Mouse (Mus musculus) A20 (cell line): ENCODE data around the gene 2410004P03Rik.

Source experiments
- DNase-seq: peaks from one replicate; pipeline ENCODE4 v3.0.0-alpha.2; 2011; ENCODE audit warnings: low read depth, low spot score

2410004P03Rik gene

DNA sequence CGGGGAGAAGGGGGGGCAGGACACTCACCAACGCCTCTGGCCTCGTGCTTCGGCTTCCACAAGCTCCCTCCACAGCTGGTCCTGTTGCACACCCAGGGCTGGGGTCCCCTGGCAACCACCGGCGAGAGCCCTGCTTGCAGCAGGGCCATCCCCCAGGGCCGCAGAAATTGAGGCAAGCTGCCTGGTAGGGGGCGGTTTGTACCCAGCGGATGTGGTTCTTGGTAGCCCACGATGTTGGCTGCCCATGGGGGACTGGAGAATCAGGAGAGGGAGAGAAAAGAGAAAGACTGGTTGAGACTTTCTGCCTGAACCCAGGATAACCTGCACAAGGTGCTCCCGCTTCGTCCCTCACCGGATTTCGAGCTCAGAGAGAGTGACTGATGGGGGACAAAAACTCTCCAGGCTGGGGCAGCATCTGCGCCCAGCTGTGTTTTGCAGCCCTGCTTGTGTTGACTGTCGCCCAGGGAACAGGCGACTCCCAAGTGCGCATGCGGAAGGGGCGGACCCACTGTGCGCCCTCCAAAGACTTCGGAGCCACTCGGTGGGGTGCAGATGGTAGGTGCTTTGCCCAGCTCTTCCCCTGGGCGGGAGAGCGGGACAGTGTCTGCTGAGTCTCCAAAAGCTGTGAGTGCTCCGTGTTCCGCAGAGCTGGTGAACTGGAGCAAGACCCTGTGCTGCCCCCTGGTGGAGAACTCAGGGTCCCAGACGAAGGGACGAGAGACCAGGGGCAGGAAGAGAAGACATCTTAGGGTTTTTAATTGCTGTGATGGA is at the start of gene 2410004P03Rik:
TSS of gene 2410004P03Rik (minus strand) at position 628 of the 771 bp plus-strand sequence.
- DNase-seq = peak; percentile 89

DNA sequence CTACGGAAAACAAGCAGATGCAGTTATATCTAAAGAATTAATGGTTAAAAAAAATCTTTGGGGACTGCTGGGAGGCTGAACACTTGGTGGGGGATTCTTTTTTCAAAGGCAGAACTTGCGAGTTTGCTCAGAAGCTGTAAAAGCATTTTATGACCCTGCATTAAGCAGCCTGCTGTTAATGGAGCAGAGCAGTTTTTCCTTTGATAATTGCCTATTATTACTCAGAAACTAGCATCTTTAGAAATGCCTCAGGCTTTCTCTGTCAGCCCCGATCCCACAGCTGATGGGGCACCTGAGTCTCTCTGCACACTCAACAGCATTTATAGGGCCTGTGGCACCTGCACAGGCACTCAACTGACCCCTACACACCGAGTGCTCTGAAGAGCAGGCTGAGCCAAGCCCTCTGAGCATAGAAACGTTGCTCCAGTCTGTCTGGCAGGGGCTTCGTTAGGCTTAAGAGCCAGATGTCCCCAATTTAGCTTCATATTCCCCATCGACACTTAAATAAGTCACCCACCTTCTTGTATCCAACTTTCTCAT is 49.7 kb upstream of the 2410004P03Rik start:
- DNase-seq = no peak

DNA sequence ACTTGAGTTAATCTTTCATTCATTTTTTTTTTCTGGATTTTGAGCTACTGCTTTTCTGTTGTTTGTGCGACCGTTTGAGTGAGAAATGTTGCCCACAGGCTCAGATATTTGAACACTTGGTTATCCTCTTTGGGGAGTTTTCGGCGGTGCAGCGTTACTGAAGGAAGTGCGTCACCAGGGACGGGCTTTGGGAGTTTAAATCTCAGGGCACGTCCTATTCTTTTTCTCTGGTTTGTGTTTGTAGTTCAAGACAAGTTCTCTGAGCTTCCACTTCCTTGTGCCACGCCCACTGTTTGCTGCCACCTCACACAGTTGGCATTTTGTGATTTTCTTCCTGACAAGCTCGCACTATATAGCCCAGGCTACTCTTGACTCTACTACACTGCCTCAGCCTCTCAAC is 47.0 kb upstream of the 2410004P03Rik start:
- DNase-seq = no peak

DNA sequence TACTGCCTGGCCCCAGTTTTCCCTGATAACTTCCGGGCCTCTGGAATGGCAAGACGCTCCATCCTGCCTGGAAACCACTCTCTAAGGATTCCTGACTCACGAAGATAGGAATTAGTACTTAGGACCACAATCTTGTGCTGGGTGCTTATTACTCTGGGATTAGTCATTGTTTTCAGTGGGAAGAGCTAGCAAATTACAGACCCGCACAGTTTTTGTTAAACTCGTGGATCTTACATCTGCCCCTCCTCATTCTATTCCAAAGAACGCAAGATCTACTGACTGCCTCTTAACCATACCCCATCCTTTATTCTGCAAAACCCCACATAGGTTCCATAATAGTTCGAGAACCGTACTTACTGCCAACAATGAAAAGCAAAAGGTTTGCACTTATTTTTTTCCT is 45.6 kb upstream of the 2410004P03Rik start:
- DNase-seq = no peak

DNA sequence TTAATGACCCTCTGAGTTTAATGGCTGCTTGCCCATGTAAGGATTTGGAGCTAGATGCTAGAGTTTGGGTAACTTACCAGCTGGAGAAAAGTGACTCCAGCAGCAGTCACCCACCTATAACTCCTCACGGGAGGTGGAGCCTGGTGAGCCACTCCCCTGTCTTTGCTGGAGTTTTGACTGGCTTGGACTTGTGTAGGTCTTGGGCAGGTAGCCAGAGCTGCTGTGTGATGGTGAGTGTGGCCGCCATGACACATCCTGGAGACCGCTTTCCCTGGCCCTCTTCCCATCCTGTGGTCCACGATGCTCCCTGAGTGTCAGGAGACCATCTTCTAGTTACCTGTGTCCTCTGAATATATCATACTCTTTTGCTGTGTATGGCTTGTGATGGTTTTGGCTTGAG is 44.2 kb upstream of the 2410004P03Rik start:
- DNase-seq = no peak

DNA sequence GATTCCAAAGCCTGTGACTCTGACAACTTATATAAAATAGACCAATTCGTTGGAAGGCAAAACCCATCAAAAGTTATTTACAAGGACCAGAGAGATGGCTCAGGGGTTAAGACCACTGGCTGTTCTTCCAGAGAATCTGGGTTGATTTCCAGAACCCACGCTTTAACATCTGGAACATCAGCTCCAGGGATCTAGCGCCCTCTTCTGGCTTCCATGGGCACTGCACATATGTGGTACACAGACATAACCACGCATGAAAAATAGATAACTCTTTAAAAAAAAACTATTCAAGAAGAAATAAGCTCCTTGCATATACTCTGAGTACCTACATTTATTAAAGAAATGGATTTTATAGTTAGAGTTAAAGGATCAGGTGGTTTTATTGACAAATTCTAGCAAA is 43.2 kb upstream of the 2410004P03Rik start:
- DNase-seq = peak; percentile 21

DNA sequence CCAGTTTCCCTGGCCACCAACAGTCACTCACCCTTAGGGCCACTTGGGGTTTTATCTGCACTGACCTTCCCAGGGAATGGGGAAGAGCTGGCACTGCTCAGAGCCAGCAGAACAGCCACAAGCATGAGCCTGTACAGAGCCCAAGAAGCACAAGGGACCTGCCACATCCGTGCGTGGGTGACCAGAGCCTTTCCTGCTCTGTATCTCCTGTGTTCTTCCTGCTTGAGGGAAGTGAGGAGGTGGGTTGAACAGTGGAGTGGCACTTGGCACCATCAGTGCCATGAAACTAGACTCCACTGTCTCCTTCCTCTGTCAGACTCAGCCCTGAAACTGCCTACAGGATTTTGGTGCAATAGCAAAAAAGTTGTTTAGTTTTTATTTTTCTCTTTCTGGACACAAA is 41.1 kb upstream of the 2410004P03Rik start:
- no peak for DNase-seq

DNA sequence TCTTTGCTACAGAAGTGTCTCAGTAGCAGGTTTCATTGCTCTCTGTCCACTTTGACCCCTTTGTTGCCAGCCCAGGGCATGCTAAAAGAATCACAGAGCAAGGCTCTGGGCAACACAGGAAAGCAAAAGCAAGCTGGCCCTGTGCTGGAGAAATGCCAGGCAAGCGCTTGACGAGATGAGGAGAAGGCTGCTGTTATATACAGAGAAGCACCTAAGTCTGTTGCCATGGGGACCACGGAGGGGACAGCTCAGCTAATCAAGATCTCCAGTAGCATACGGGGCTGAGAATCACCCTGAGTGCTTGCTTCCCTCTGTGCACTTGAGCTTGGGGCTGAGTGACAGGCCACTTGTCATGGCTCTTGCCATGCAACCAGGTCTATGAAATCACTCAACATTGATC is 39.5 kb upstream of the 2410004P03Rik start:
- no peak for DNase-seq

DNA sequence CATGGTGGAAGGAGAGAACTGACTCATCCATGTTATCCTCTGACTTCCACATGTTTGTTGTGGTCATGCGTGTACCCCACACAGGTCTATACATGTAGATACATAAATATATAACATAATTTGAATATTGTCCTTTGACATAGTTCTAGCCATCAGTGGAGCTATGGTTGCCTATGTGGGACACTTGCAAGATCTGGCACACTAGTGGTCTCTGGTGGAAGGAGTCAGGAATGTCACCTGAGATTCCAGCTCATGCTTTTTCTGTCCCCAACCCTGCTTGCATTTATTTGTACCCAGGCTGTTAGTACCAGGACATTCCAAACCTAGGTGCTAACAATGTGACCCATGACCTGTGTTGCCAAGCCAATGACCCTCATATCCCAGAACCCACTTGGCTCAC is 38.3 kb upstream of the 2410004P03Rik start:
- DNase-seq = no peak

DNA sequence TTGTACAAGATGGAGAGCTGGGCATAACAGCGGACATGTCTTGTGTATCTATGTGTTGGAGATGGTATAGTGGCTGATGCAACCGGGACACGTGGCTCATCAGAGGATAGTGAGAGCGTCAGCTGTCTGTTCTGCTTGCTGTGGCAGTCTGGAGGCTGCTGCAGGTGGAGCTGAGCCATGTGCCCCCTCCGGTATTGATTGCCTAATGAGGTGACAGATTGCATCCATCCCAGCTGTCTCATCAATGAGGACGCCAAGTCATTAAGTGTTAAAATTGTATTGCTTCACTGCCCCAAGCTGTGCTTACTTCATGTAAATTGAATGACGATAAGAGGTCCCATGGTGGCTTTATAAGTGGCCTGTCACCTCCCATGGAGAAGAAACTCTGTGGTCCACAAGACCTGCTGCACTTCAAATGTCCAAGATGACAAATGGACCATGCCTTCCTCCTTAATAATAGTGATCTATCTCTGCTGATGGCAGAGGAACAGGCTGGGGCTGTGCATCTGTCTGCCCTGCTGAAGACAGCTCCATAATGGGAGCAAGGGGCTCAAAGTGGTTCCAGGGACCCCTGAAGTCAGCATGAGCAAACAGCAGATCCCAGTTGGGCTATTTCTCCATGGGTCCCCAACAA is 37.6 kb upstream of the 2410004P03Rik start:
- DNase-seq = no peak

DNA sequence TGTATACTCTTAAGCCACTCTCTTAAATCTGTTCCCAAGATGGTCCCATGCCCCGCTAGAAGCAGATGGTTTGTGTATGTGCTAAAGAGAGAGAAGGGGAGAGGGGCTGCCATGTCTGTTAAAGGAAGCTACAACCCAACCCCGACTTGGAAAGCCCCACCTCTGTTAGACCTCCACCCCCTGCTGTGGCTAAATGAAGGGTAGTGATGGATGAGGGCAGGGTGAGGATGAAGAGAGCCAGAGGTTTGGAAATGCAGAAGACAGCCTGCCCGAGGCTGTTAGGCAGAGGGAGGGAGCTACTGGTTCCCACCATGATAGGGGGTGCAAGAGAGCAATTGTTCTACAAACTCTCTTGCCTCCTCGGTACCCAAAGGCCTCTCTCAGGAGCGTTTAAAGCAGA is 31.8 kb upstream of the 2410004P03Rik start:
- no peak for DNase-seq

DNA sequence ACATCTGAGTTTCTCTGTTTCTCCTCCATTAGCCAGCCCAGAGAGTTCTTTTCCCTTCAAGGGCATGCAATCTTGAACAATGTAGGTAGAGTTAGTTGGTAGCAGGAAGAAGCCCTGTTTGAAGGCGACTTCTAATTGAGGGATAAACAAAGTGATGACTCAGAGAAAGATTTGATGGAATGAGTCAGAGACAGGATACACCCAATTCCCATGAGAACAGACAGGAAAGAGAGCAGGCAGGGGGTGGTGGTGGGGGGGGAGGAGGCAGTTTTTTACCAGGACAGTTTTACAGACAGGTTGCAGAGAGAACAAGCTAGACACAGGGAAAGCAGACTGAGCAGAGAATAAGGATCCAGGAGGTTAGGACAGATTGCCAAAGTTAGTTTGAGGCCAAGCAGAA is 29.0 kb upstream of the 2410004P03Rik start:
- DNase-seq = no peak

DNA sequence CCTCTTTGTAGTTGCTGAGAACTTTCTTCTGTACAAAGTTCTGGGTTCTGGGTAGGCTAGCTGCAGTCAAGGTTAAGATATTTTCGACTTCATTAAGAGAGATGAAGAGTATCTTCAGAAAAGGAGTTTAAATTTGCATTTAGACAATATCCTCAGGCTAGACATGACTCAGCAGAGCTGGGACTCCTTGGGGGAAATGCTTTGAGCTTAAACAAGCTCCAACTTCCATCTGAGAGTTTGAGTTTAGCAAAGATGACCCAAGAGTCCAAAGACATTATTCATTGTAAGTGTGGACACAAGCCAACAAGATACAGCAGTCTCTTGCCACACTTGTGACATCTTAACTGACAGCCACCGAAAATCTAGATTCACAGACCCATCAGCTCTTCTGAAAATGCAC is 27.9 kb upstream of the 2410004P03Rik start:
- no peak for DNase-seq

DNA sequence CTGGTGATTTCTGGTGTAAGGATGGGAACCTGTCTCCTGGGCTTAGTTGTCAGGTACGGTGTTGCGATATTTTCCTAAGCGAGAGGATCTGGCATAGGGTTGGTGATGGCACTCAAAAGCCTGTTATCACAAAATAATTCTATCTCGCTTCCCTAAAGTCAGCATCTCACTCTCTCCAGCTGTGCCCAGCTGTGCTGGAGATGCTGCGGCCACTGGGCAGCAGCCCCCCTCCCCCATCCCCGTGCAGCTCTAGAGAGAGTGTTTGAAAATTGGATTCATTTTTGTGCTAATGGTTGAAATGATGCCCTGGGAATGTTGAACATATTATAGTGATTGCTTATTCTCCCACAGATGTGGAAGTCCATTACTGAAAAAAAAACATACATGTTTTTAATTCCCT is 26.7 kb upstream of the 2410004P03Rik start:
- DNase-seq = no peak

DNA sequence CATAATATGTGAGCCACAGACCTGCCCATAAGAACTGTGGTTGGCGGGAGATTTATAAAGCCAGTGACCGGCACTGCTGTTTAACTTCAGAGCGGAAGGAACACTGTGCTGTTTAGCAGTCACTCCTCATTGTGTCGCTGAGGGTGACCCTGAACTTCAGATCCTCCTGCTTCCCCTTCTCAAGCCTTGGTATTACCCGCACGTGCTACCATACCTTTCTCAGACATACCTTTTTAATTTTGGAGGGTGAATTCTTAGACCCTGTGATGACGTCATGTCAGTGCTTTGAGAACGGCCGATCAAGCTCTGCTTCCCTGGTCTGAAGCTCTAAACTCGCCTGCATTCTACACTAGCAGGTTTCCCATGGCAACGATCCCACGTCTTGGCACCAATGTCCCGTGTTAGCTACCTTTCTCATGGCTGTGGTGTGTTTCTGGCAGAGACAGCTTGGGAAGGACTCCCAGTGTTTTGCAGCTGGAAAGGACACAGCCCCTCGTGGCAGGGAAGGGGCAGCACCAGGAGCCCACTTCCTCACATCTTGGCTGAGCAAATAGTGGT is 25.6 kb upstream of the 2410004P03Rik start:
- DNase-seq = no peak

DNA sequence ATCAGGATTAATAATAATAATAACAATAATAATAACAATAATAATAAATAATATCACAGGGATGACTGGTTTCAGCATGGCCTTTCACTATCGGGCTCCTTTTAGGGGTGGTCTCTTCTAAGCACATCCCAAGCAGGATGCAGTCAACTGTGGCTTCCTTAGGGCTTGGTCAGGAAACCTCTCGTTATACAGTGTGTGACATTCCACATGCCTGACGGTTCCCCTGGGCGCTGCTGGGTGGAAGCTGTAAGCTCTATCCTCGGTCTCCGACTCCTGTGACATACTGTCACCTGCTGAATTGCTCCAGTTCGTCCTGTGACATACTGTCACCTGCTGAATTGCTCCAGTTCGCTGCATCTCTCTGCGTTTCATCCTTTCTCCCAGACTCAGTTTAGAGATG is 25.0 kb upstream of the 2410004P03Rik start:
- DNase-seq = no peak

DNA sequence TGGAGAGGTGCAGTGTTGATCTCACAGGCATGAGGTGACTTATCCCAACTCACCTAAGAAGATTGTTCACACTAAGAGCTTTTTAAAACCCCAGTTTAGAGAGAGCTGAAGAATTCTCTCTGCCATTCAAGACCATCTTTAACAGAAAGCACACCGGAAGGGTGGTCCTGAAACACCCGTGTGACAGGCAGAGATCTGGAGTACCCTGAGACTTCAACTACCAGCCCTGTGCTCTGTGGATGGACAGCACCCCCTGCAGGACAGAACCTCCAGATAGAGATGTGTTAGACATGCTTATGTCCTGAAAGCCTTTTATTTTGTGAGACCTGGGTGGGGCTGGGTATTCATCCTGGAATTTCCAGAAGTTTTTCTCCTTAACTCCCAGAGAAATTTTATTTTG is 23.6 kb upstream of the 2410004P03Rik start:
- DNase-seq = peak; percentile 81

DNA sequence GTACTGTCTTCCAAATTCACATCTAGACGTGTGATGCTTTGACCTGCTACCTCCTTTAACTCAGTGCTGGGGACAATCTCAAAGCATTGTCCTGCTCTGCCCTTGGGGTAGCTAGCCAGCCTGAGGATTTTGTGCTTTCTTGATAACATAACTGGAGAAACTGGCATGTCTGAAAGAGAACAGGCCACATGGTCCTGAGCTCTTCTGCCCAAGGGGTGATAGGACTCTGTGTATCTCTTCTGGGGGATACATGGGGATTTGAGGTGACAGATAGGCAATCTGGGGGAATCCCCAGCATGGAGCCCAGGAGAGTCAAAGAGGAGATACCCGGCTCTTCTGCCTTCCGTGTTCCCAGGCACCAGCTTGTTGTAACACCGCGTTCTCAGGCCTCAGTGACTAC is 23.1 kb upstream of the 2410004P03Rik start:
- DNase-seq = no peak

DNA sequence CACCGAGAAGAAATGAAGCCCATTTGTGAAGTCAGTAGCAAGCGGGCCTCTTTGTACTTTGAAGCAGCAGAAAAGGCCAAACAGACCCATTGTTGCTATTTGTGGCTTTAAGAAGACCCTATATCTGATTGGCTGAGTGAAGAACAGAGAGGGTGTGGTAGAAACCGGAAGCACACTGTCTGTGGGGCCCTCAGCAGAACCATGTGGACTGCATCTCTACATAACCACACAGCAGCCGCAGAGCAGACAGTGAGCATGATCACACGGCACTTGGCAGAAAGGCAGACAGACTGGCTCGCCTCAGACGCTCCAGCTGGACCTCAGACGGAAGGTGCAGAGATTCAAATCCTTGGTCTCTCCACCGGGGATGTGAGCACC is 21.9 kb upstream of the 2410004P03Rik start:
- peak; percentile 79 for DNase-seq

DNA sequence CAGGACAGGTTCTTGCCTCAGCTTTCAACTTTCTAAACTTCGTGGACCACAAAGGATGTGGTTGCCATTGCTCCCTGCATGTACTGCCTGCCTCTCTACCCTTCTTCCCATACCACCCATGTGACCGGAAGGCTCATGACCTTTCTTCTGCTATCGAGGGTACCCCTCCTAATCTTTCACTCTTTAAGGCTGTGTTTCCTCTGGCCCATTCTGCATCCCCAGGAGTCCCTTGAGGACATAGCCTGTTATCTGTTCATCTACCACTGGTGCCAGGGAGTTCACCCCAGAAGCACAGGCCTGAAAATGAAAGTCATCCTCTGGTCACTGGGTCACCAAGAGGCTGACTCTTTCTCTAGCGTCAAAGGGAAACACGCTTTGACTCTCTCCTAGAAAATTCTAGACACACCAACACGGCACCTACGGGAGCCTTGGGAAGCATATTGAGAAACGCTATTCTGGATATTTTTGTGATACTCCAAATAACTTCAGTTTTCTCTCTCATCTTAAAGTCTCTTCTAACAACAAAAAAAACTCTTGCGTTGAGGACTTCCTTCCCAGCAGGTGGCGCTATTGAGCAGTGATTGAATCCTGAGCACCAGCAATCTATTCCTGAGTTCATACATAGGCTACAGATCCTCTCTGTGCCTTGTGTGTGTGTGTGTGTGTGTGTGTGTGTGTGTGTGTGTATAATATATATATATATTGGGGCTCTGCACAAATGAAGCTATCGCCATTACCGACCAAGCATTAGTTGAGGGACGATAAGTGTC is 21.4 kb upstream of the 2410004P03Rik start:
- DNase-seq = peak; percentile 84

DNA sequence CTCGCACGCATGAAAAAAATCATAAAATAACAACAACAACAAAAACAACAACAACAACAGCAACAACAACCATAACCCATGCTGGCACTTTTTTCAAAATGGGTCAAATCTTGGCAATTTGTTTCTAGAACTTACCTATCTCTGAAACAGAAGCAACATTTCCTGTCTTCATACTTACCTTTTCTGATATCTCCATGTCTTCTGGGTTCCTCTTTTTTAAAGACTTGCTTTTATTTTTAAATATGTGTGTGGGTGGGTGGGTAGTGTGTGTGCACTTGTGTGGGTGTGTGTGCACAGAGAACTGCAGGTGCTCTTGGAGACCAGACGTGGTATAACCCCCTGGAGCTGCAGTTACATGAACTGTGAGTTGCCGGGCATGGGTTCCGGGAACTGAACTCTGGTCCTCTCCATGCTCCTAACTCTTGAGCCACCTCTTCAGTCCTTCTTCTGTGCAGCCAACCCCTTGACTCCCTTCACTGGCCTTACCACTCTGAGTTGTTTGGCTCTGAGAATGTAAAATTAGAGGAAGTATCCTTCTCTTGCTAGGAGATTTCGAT is 13.1 kb upstream of the 2410004P03Rik start:
- DNase-seq = peak; percentile 65

DNA sequence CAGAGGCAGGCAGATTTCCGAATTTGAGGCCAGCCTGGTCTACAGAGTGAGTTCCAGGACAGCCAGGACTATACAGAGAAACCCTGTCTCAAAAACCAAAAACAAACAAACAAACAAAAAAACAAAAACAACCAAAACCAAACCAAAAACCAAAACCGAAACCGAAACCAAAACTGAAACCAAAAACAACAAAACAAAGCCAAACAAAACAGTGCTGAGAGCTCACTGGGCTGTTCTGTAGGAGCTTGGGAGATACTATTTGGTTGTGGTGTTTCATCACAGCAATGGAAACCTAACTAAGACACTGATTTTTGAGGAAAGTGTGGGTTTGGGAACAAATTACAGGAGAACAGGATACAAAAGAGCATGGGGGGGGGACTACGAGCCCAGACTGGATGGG is 10.6 kb upstream of the 2410004P03Rik start:
- DNase-seq = no peak
